Mouse (Mus musculus) C2C12 (cell line): ENCODE measurements around the gene Ppp2r5e. TPM values are rescaled to one million over a fixed set of nuclear protein-coding genes. Genes with fewer than 3 reads are reported as not detected.

ENCODE experiments used
- H3K27me3 ChIP-seq: one replicate; pipeline ENCODE4 v1.6.1; 2011; ENCODE audit not compliant: control insufficient read depth, insufficient read depth, insufficient read length
- H3K36me3 ChIP-seq: one replicate; pipeline ENCODE4 v1.6.1; 2011; ENCODE audit not compliant: control insufficient read depth, insufficient read depth
- H3K4me3 ChIP-seq: one replicate; pipeline ENCODE4 v1.5.1; 2011; ENCODE audit warnings: mild to moderate bottlenecking, control low read depth; ENCODE audit not compliant: poor library complexity, insufficient read depth, severe bottlenecking
- H3K79me2 ChIP-seq: one replicate; pipeline ENCODE4 v1.6.1; 2011; ENCODE audit not compliant: control insufficient read depth, insufficient read depth
- H3K79me3 ChIP-seq: one replicate; pipeline ENCODE4 v1.6.1; 2011; ENCODE audit warnings: low read depth, control low read depth
- H3ac ChIP-seq: one replicate; pipeline ENCODE3; 2011; ENCODE audit warnings: low read depth; ENCODE audit not compliant: control insufficient read depth, insufficient read length
- CEBPB ChIP-seq: IDR thresholded peaks from one replicate; pipeline ENCODE4 v1.6.1; 2011; ENCODE audit warnings: low read depth, mild to moderate bottlenecking, control low read depth, moderate library complexity
- CTCF ChIP-seq: IDR thresholded peaks from one replicate; pipeline ENCODE4 v1.5.1; 2011; ENCODE audit not compliant: control insufficient read depth, insufficient read depth, insufficient read length
- FOSL1 ChIP-seq: IDR thresholded peaks from one replicate; pipeline ENCODE4 v1.8.0; 2011; ENCODE audit warnings: mild to moderate bottlenecking, low read length; ENCODE audit not compliant: poor library complexity, insufficient read depth, severe bottlenecking
- MAX ChIP-seq: IDR thresholded peaks from one replicate; pipeline ENCODE4 v1.6.1; 2011; ENCODE audit warnings: mild to moderate bottlenecking, control low read depth
- MYOD1 ChIP-seq: IDR thresholded peaks from one replicate; pipeline ENCODE4 v1.6.1; 2011; ENCODE audit warnings: low read depth; ENCODE audit not compliant: control insufficient read depth, insufficient read length
- MYOG ChIP-seq: IDR thresholded peaks from one replicate; pipeline ENCODE4 v1.6.1; 2011; ENCODE audit not compliant: control insufficient read depth, insufficient read length; ENCODE audit errors: extremely low read depth
- USF1 ChIP-seq: IDR thresholded peaks from one replicate; pipeline ENCODE4 v1.6.1; 2011; ENCODE audit warnings: low read depth, mild to moderate bottlenecking, control low read depth, moderate library complexity
- polyA plus RNA-seq: library from polyadenylated mRNA; unstranded; fragments of >200 nt; fragmentation: generic; extraction: Trizol; gene quantifications from one replicate; pipeline ENCODE4 v1.2.1, GENCODE M21; 2012; ENCODE audit warnings: missing spikeins

Ppp2r5e gene
- polyA plus RNA-seq, 1 experiment = 11.9 TPM

GRCm38 (mm10) chr12:75414991-75415390 is 181.1 kb downstream of the Ppp2r5e start:
- Histone ChIP-seq H3K4me3 (no peak overlapping the region), H3ac (no peak overlapping the region), H3K79me2 (no peaks in the 10 kb centered on the region), H3K36me3 (no peaks in the 10 kb centered on the region), H3K79me3 (no peaks in the 10 kb centered on the region), H3K27me3 (no peaks in the 10 kb centered on the region)
- TF ChIP-seq MYOD1 (no peak), CEBPB (no peak), MYOG (no peak), CTCF (no peak), FOSL1 (no peak), USF1 (no peak), MAX (no peak)

DNA sequence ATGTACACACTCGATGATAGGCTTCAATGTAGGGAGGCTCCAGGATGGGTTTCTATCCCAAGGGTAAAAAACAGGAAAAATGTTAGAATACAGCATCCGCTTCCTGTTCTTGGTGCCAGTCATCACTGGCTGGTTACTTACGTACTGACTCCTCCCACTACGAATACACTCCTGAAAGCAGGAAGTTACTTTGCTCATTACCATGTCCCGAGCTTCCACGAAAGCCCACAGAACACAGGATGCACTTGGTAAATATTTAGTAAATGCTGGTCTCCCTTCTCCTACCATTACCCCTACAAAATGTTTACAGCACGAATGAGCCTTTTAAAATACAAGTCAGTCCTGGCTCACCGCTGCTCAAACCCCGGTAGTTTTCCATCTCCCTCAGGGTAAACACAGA is 183.1 kb downstream of the Ppp2r5e start:
- TF ChIP-seq CEBPB (no peak), MAX (no peak), CTCF (no peak), MYOD1 (no peak), FOSL1 (no peak), USF1 (no peak), MYOG (no peak)
- H3K79me3 ChIP-seq = no peaks in the 10 kb centered on the region

More for the DNA sequence above, 183.1 kb downstream of the Ppp2r5e start:
- Histone ChIP-seq H3K36me3 (no peaks in the 10 kb centered on the region), H3K4me3 (no peak overlapping the region), H3K79me2 (no peaks in the 10 kb centered on the region), H3ac (no peak overlapping the region), H3K27me3 (no peaks in the 10 kb centered on the region)

Other genes with a start within 250 kb of the Ppp2r5e start
- gene Gphb5, start 179.5 kb downstream of the Ppp2r5e start, polyA plus RNA-seq = not detected
- gene Wdr89, start 73.3 kb upstream of the Ppp2r5e start, polyA plus RNA-seq = 9.8 TPM
- gene Sgpp1, start 139.5 kb upstream of the Ppp2r5e start, polyA plus RNA-seq = 9.2 TPM
- gene Syne2, start 221.9 kb upstream of the Ppp2r5e start, polyA plus RNA-seq = 5.3 TPM